16 mouse cellular contexts compared by ENCODE assay signal in the genomic region with DNA sequence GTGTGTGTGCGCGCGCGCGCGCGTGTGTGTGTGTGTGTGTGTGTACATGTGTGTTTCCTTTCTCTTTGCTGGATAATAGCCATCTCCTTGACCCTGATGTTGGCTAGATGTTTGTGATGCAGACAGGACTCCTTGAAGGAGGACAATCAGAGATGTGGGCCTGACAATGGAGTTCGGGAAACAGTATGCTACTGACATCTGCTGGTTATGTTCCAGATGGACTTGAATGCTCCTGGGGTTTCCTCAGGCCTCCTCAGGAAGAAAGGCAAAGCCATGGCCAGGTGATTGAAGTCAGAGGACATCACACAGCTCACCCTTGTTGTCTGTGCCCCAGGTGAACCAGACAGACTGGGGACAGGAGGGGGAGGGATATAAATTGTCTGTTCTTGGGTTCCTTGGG.
DNase-seq lines count a peak whose midpoint lies in the region; ATAC-seq and TF ChIP-seq lines count a peak whose summit lies in the region.
"Had no signal": no experiment of that assay in that cellular context is flagged by ENCODE, and none has a peak within 500 bp of the region (broad histone marks: within the 10 kb centered on the region; RNA-seq: fewer than 3 reads in every experiment).

No protein-coding gene starts in this region.

- TF ChIP-seq POLR2A in CH12.LX (IDR thresholded peaks at IDR 0.05; ENCODE audit: low read depth, low read length) (no peak), MEL (IDR thresholded peaks at IDR 0.05; ENCODE audit: control insufficient read depth in 1 of 2, insufficient read depth in 1 of 2, low read depth in 1 of 2, low read length in 2 of 2, poor library complexity in 1 of 2) (no peak)
- TF ChIP-seq POLR2A in cerebellum, adult 2 months (IDR thresholded peaks at IDR 0.05; ENCODE audit: borderline replicate concordance, insufficient read depth, low read length), result no peak

- TF ChIP-seq EP300 in CH12.LX (IDR thresholded peaks at IDR 0.05; ENCODE audit: low read length) (no peak), MEL (IDR thresholded peaks at IDR 0.05; ENCODE audit: low read depth in 1 of 2, low read length in 2 of 2) (no peak)

- H3K9ac ChIP-seq in kidney, embryonic 14.5 days (ENCODE audit: low read depth, low read length), result no peak overlapping the region
- H3K9ac ChIP-seq in CH12.LX (ENCODE audit: insufficient read depth, low read depth) (no peak overlapping the region), MEL (ENCODE audit: control insufficient read depth, low read depth, low read length, poor library complexity, severe bottlenecking) (no peak overlapping the region)
- H3K9ac ChIP-seq: embryonic facial prominence, embryonic 13.5 days; forebrain, embryonic 12.5 days had no signal

- H3K27me3 ChIP-seq in kidney, embryonic 14.5 days (ENCODE audit: control insufficient read depth, insufficient read depth, low read length), result no peaks in the 10 kb centered on the region
- H3K27me3 ChIP-seq in CH12.LX (replicated peaks), result no peaks in the 10 kb centered on the region
- no peaks in the 10 kb centered on the region for H3K27me3 ChIP-seq in MEL (ENCODE audit: control insufficient read depth in 1 of 2, insufficient read depth in 2 of 2, low read length in 2 of 2)
- no peaks in the 10 kb centered on the region for H3K27me3 ChIP-seq in cerebellum, adult 2 months (ENCODE audit: control insufficient read depth, insufficient read depth, low read length)
- H3K27me3 ChIP-seq: embryonic facial prominence, embryonic 13.5 days; forebrain, embryonic 12.5 days; megakaryocyte, embryonic 14.5 days had no signal

- H3K4me1 ChIP-seq in kidney, embryonic 14.5 days (ENCODE audit: control insufficient read depth, insufficient read depth, low read length), result no peaks in the 10 kb centered on the region
- H3K4me1 ChIP-seq in CH12.LX (ENCODE audit: control insufficient read depth in 1 of 2, insufficient read depth in 2 of 2), result no peaks in the 10 kb centered on the region
- H3K4me1 ChIP-seq in MEL (ENCODE audit: control insufficient read depth in 1 of 2, insufficient read depth in 2 of 2, low read length in 2 of 2), result no peaks in the 10 kb centered on the region
- H3K4me1 ChIP-seq in cerebellum, adult 2 months (ENCODE audit: control insufficient read depth, insufficient read depth, low read length), result no peaks in the 10 kb centered on the region
- H3K4me1 ChIP-seq: embryonic facial prominence, embryonic 13.5 days; forebrain, embryonic 12.5 days; megakaryocyte, embryonic 14.5 days had no signal

- H3K27ac ChIP-seq in kidney, embryonic 14.5 days (ENCODE audit: low read depth, low read length), result no peak overlapping the region
- H3K27ac ChIP-seq in CH12.LX (ENCODE audit: insufficient read depth, low read depth) (no peak overlapping the region), MEL (ENCODE audit: control insufficient read depth, low read depth, low read length) (no peak overlapping the region)
- H3K27ac ChIP-seq in cerebellum, adult 2 months (ENCODE audit: insufficient read depth, low read length), result no peak overlapping the region
- H3K27ac ChIP-seq: embryonic facial prominence, embryonic 13.5 days; forebrain, embryonic 12.5 days had no signal

- H3K4me2 ChIP-seq in kidney, embryonic 14.5 days (replicated peaks; ENCODE audit: low read depth, low read length), result no peak overlapping the region
- H3K4me2 ChIP-seq in CH12.LX (ENCODE audit: insufficient read depth, low read depth, poor library complexity, severe bottlenecking), result no peak overlapping the region
- H3K4me2 ChIP-seq: embryonic facial prominence, embryonic 13.5 days; forebrain, embryonic 12.5 days had no signal

- DNase-seq in kidney, postnatal 14 days, result peak; percentile 5
- DNase-seq in CH12.LX (ENCODE audit: extremely low read depth), result peak; percentile 26
- DNase-seq in MEL (ENCODE audit: low read depth, low spot score), result peak; percentile 4
- peak; percentile 30 for DNase-seq in embryo, embryonic 10.5 days (ENCODE audit: low spot score)
- DNase-seq in urinary bladder, postnatal 36 days (ENCODE audit: low spot score in 2 of 2), result no peak
- no peak for DNase-seq in adrenal gland, postnatal 10 days
- no peak for DNase-seq in cerebellum, adult 2 months
- DNase-seq: cerebellum, adult 11-12 months; heart, postnatal 14 days; lung, adult 2 months; thymus, postnatal 36 days had no signal

- dilution Hi-C loops in CH12.LX (cut with MboI; ENCODE audit: extremely low pct_ligation_motif_present, extremely low pct_unique_long_range_greater_than_20kb, low sequenced_read_pairs), result no loop called here

- in situ Hi-C loops in CH12.LX (cut with MboI; ENCODE audit: low pct_ligation_motif_present, low pct_unique_long_range_greater_than_20kb, low sequenced_read_pairs), result no loop called here

- 80% methylated on average over 8 of the region's 8 CpGs for WGBS in kidney, embryonic 14.5 days
- whole genome bisulfite sequencing in cerebellum, adult 2 months, result 90% methylated on average over 8 of the region's 8 CpGs

- no peaks in the 10 kb centered on the region for H3K9me3 ChIP-seq in kidney, embryonic 14.5 days (ENCODE audit: control insufficient read depth, low read length)
- H3K9me3 ChIP-seq in CH12.LX (replicated peaks; ENCODE audit: low read length), result no peaks in the 10 kb centered on the region
- no peaks in the 10 kb centered on the region for H3K9me3 ChIP-seq in MEL (replicated peaks; ENCODE audit: insufficient read depth, low read length)
- H3K9me3 ChIP-seq: embryonic facial prominence, embryonic 13.5 days; forebrain, embryonic 12.5 days had no signal

- H3K36me3 ChIP-seq in kidney, embryonic 14.5 days (ENCODE audit: control insufficient read depth, insufficient read depth, low read length), result no peaks in the 10 kb centered on the region
- H3K36me3 ChIP-seq in CH12.LX (replicated peaks in 1 of 2; ENCODE audit: control insufficient read depth in 1 of 2, insufficient read depth in 1 of 2, low read length in 1 of 2), result no peaks in the 10 kb centered on the region
- H3K36me3 ChIP-seq in MEL (ENCODE audit: control insufficient read depth in 1 of 2, insufficient read depth in 2 of 2, low read length in 2 of 2), result no peaks in the 10 kb centered on the region
- H3K36me3 ChIP-seq: embryonic facial prominence, embryonic 13.5 days; forebrain, embryonic 12.5 days had no signal

- TF ChIP-seq RAD21 in CH12.LX (IDR thresholded peaks at IDR 0.05; ENCODE audit: low read depth, low read length) (peak; percentile 54), MEL (IDR thresholded peaks at IDR 0.05; ENCODE audit: low read depth, low read length) (no peak; the same call in 1 of the 2 replicates)

- no peaks in the 10 kb centered on the region for H3K79me2 ChIP-seq in CH12.LX (replicated peaks; ENCODE audit: control insufficient read depth, extremely low read depth, insufficient read depth, poor library complexity, severe bottlenecking)
- H3K79me2 ChIP-seq in MEL (ENCODE audit: control insufficient read depth, insufficient read depth, low read length, poor library complexity), result no peaks in the 10 kb centered on the region

- TF ChIP-seq CTCF in CH12.LX (conservative IDR thresholded peaks at IDR 0.05 in 1 of 2, IDR thresholded peaks at IDR 0.05 in 1 of 2; ENCODE audit: low read depth in 2 of 2, low read length in 2 of 2) (peak in 1 of 2 experiments; percentile 57; a peak in 2 of 4 replicates), MEL (IDR thresholded peaks at IDR 0.05 in 2 of 3, conservative IDR thresholded peaks at IDR 0.05 in 1 of 3; ENCODE audit: control insufficient read depth in 1 of 3, insufficient read depth in 1 of 3, low read depth in 2 of 3, low read length in 3 of 3, poor library complexity in 1 of 3, severe bottlenecking in 1 of 3) (peak in 1 of 3 experiments; percentile 5; a peak in 1 of 6 replicates)
- TF ChIP-seq CTCF in cerebellum, adult 2 months (IDR thresholded peaks at IDR 0.05; ENCODE audit: borderline replicate concordance, insufficient read depth, low read depth, low read length), result no peak

- H3K4me3 ChIP-seq in kidney, embryonic 14.5 days (ENCODE audit: low read length), result no peak overlapping the region
- H3K4me3 ChIP-seq in CH12.LX (replicated peaks in 1 of 3; ENCODE audit: low read depth in 2 of 3, low read length in 2 of 3, poor library complexity in 1 of 3) (no peak overlapping the region), MEL (ENCODE audit: control insufficient read depth in 1 of 2, insufficient read depth in 1 of 2, low read depth in 2 of 2, low read length in 2 of 2) (no peak overlapping the region)
- H3K4me3 ChIP-seq in cerebellum, adult 2 months (replicated peaks; ENCODE audit: insufficient read depth, low read depth, low read length), result no peak overlapping the region
- H3K4me3 ChIP-seq: embryonic facial prominence, embryonic 13.5 days; forebrain, embryonic 12.5 days; megakaryocyte, embryonic 14.5 days had no signal

- ATAC-seq in kidney, embryonic 14.5 days (ENCODE audit: low FRiP score, low TSS enrichment), result no peak
- ATAC-seq: inflammation-experienced regulatory T-cells, adult 6 months had no signal

TF ChIP-seq in CH12.LX, 34 proteins besides CTCF, POLR2A, EP300 and RAD21:
- TF ChIP-seq SMC3 (IDR thresholded peaks at IDR 0.05; ENCODE audit: low read depth, low read length) (peak; percentile 44; the same call in 1 of the 2 replicates), RCOR1 (conservative IDR thresholded peaks at IDR 0.05; ENCODE audit: low read depth, low read length) (no peak)

TF ChIP-seq in MEL, 35 proteins besides CTCF, POLR2A, EP300 and RAD21:
- TF ChIP-seq SMC3 (IDR thresholded peaks at IDR 0.05; ENCODE audit: low read depth, low read length) (no peak), ZKSCAN1 (IDR thresholded peaks at IDR 0.05; ENCODE audit: low read depth, low read length) (no peak), SIN3A (IDR thresholded peaks at IDR 0.05; ENCODE audit: low read length) (no peak), MYB (IDR thresholded peaks at IDR 0.05; ENCODE audit: low read depth, low read length) (no peak), MYC (IDR thresholded peaks at IDR 0.05; ENCODE audit: low read depth, low read length) (no peak), ZC3H11A (IDR thresholded peaks at IDR 0.05; ENCODE audit: low read depth, low read length) (no peak), JUND (IDR thresholded peaks at IDR 0.05; ENCODE audit: low read depth, low read length) (no peak), TAL1 (IDR thresholded peaks at IDR 0.05; ENCODE audit: low read length) (no peak), CHD1 (IDR thresholded peaks at IDR 0.05; ENCODE audit: low read depth, low read length) (no peak)

Comparison
In these comparisons a context has a peak if more than half of its experiments do, and no peak if none do; other contexts are left out.
1. DNase-seq: peak in kidney, postnatal 14 days (single experiment), CH12.LX (single experiment), MEL (single experiment) and embryo, embryonic 10.5 days (single experiment); none in urinary bladder, postnatal 36 days (0 of 2), adrenal gland, postnatal 10 days (single experiment) and cerebellum, adult 2 months (0 of 2).